Mouse (Mus musculus): Measurements from ENCODE around the gene Lpp. TPM values are rescaled to one million over a fixed set of nuclear protein-coding genes. Genes with fewer than 3 reads are reported as not detected.

The Lpp gene
- polyA plus RNA-seq, 1 experiment = 18.7 TPM

GRCm38 (mm10) chr16:24635381-24635919, 242.1 kb downstream of the Lpp start:
- Histone ChIP-seq H3K4me3 (replicated peaks; ENCODE audit: extremely low read depth, low read depth, low read length) (no peak overlapping the region), H3K4me1 (ENCODE audit: control insufficient read depth, insufficient read depth, low read length) (no peaks in the 10 kb centered on the region)
- no peak for TF ChIP-seq CTCF (IDR thresholded peaks at IDR 0.05; ENCODE audit: insufficient read depth, low read length)
- TF ChIP-seq POLR2A (IDR thresholded peaks at IDR 0.05; ENCODE audit: borderline replicate concordance, extremely low read depth, low read depth, low read length) = no peak
- WGBS = 93% methylated on average over 7 of the region's 7 CpGs
- no peak for DNase-seq

GRCm38 (mm10) chr16:24636894-24637293, 243.6 kb downstream of the Lpp start:
- no peak for DNase-seq
- no peak for TF ChIP-seq POLR2A (IDR thresholded peaks at IDR 0.05; ENCODE audit: borderline replicate concordance, extremely low read depth, low read depth, low read length)
- no peak for TF ChIP-seq CTCF (IDR thresholded peaks at IDR 0.05; ENCODE audit: insufficient read depth, low read length)
- Histone ChIP-seq H3K4me3 (replicated peaks; ENCODE audit: extremely low read depth, low read depth, low read length) (no peak overlapping the region), H3K4me1 (ENCODE audit: control insufficient read depth, insufficient read depth, low read length) (no peaks in the 10 kb centered on the region)
- 89% methylated on average over 2 of the region's 2 CpGs for WGBS

GRCm38 (mm10) chr16:24641003-24641797, 247.9 kb downstream of the Lpp start:
- no peak for TF ChIP-seq POLR2A (IDR thresholded peaks at IDR 0.05; ENCODE audit: borderline replicate concordance, extremely low read depth, low read depth, low read length)
- TF ChIP-seq CTCF (IDR thresholded peaks at IDR 0.05; ENCODE audit: insufficient read depth, low read length) = no peak
- H3K4me3 ChIP-seq (replicated peaks; ENCODE audit: extremely low read depth, low read depth, low read length) = no peak overlapping the region
- H3K4me1 ChIP-seq (ENCODE audit: control insufficient read depth, insufficient read depth, low read length) = no peaks in the 10 kb centered on the region; the same call in 1 of the 2 replicates
- DNase-seq = no peak
- 73% methylated on average over 9 of the region's 9 CpGs for WGBS

- no peak overlapping the region for H3K4me3 ChIP-seq (replicated peaks; ENCODE audit: extremely low read depth, low read depth, low read length)
- DNase-seq = no peak
- TF ChIP-seq CTCF (IDR thresholded peaks at IDR 0.05; ENCODE audit: insufficient read depth, low read length) (no peak), POLR2A (IDR thresholded peaks at IDR 0.05; ENCODE audit: borderline replicate concordance, extremely low read depth, low read depth, low read length) (no peak)
- 77% methylated on average over 4 of the region's 4 CpGs for WGBS
- H3K4me1 ChIP-seq (ENCODE audit: control insufficient read depth, insufficient read depth, low read length) = peaks cover 2% of the 10 kb centered on the region; the same call in 1 of the 2 replicates
Measured at GRCm38 (mm10) chr16:24643024-24643635, 249.8 kb downstream of the Lpp start.

GRCm38 (mm10) chr16:24644154-24644553, 250.8 kb downstream of the Lpp start:
- WGBS = 87% methylated on average over 8 of the region's 8 CpGs
- DNase-seq = no peak
- Histone ChIP-seq H3K4me1 (ENCODE audit: control insufficient read depth, insufficient read depth, low read length) (peaks cover 2% of the 10 kb centered on the region; the same call in 1 of the 2 replicates), H3K4me3 (replicated peaks; ENCODE audit: extremely low read depth, low read depth, low read length) (no peak overlapping the region)
- TF ChIP-seq POLR2A (IDR thresholded peaks at IDR 0.05; ENCODE audit: borderline replicate concordance, extremely low read depth, low read depth, low read length) (no peak), CTCF (IDR thresholded peaks at IDR 0.05; ENCODE audit: insufficient read depth, low read length) (no peak)

- WGBS = 86% methylated on average over 4 of the region's 4 CpGs
- no peak for TF ChIP-seq CTCF (IDR thresholded peaks at IDR 0.05; ENCODE audit: insufficient read depth, low read length)
- no peak for TF ChIP-seq POLR2A (IDR thresholded peaks at IDR 0.05; ENCODE audit: borderline replicate concordance, extremely low read depth, low read depth, low read length)
Measured at GRCm38 (mm10) chr16:24644760-24645406, 251.6 kb downstream of the Lpp start.

GRCm38 (mm10) chr16:24645906-24646603, 252.7 kb downstream of the Lpp start:
- H3K4me1 ChIP-seq (ENCODE audit: control insufficient read depth, insufficient read depth, low read length) = peaks cover 2% of the 10 kb centered on the region
- no peak for TF ChIP-seq POLR2A (IDR thresholded peaks at IDR 0.05; ENCODE audit: borderline replicate concordance, extremely low read depth, low read depth, low read length)
- no peak for TF ChIP-seq CTCF (IDR thresholded peaks at IDR 0.05; ENCODE audit: insufficient read depth, low read length)
- DNase-seq = no peak
- H3K4me3 ChIP-seq (replicated peaks; ENCODE audit: extremely low read depth, low read depth, low read length) = no peak overlapping the region
- WGBS = 53% methylated on average over 6 of the region's 6 CpGs

More at GRCm38 (mm10) chr16:24644760-24645406, 251.6 kb downstream of the Lpp start:
- peaks cover 2% of the 10 kb centered on the region; the same call in 1 of the 2 replicates for H3K4me1 ChIP-seq (ENCODE audit: control insufficient read depth, insufficient read depth, low read length)
- no peak for DNase-seq
- no peak overlapping the region for H3K4me3 ChIP-seq (replicated peaks; ENCODE audit: extremely low read depth, low read depth, low read length)

GRCm38 (mm10) chr16:24651655-24652654, 258.6 kb downstream of the Lpp start:
- DNase-seq = no peak

More at GRCm38 (mm10) chr16:24651655-24652654, 258.6 kb downstream of the Lpp start:
- Histone ChIP-seq H3K4me1 (ENCODE audit: control insufficient read depth, insufficient read depth, low read length) (peaks cover 2% of the 10 kb centered on the region), H3K4me3 (replicated peaks; ENCODE audit: extremely low read depth, low read depth, low read length) (no peak overlapping the region)
- 83% methylated on average over 8 of the region's 8 CpGs for WGBS
- TF ChIP-seq CTCF (IDR thresholded peaks at IDR 0.05; ENCODE audit: insufficient read depth, low read length) (no peak), POLR2A (IDR thresholded peaks at IDR 0.05; ENCODE audit: borderline replicate concordance, extremely low read depth, low read depth, low read length) (no peak)

All from lung, adult 2 months (tissue).